Mouse (Mus musculus) heart, embryonic 12.5 days (tissue): ENCODE data around the gene Surf6. TPM values are rescaled to one million over a fixed set of nuclear protein-coding genes. Genes with fewer than 3 reads are reported as not detected.

Experiments used
- ATAC-seq: fragments of 200-750 bp; cut with Nextera tagmentation; 2 replicates; pipeline ENCODE4 v1.8.0; 2017; ENCODE audit warnings: moderate TSS enrichment, moderate library complexity; ENCODE audit not compliant: insufficient number of reproducible peaks, low FRiP score
- H3K27ac ChIP-seq: fragments of 300-500 bp; sonication (generic); 2 replicates; pipeline ENCODE4 v1.5.1; 2016; ENCODE audit warnings: mild to moderate bottlenecking, moderate library complexity; ENCODE audit not compliant: poor library complexity, severe bottlenecking
- H3K27me3 ChIP-seq: fragments of 300-500 bp; sonication (generic); replicated peaks from 2 replicates; pipeline ENCODE4 v1.6.1; 2016; ENCODE audit warnings: mild to moderate bottlenecking, moderate library complexity
- H3K36me3 ChIP-seq: fragments of 300-500 bp; sonication (generic); 2 replicates; pipeline ENCODE4 v1.6.1; 2016; ENCODE audit warnings: mild to moderate bottlenecking, moderate library complexity
- H3K4me1 ChIP-seq: fragments of 300-500 bp; sonication (generic); replicated peaks from 2 replicates; pipeline ENCODE4 v1.6.1; 2016; ENCODE audit warnings: mild to moderate bottlenecking
- H3K4me2 ChIP-seq: fragments of 300-500 bp; sonication (generic); 2 replicates; pipeline ENCODE4 v1.6.1; 2016; ENCODE audit warnings: mild to moderate bottlenecking, moderate library complexity
- H3K4me3 ChIP-seq: fragments of 300-500 bp; sonication (generic); 2 replicates; pipeline ENCODE4 v1.5.1; 2016; ENCODE audit warnings: mild to moderate bottlenecking
- H3K9ac ChIP-seq: fragments of 300-500 bp; sonication (generic); 2 replicates; pipeline ENCODE4 v1.6.1; 2016; ENCODE audit warnings: mild to moderate bottlenecking, moderate library complexity
- H3K9me3 ChIP-seq: fragments of 300-500 bp; sonication (generic); replicated peaks from 2 replicates; pipeline ENCODE4 v1.6.1; 2016; ENCODE audit warnings: mild to moderate bottlenecking, moderate library complexity
- WGBS: fragments of 180-500 bp; shearing (Covaris S2); methylation state at CpG from one replicate; pipeline ENCODE4 v1.1.7; 2016; 5-methylcytosine and 5-hydroxymethylcytosine counted together
- polyA plus RNA-seq: library from polyadenylated mRNA; unstranded; fragments of >200 nt; fragmentation: Nextera tagmentation; extraction: Ambion mirVana; gene quantifications from 2 replicates; pipeline ENCODE4 v1.2.1, GENCODE M21; 2016

Gene Surf6
- polyA plus RNA-seq, 1 experiment from 2014 or later, result 16.0 TPM

DNA sequence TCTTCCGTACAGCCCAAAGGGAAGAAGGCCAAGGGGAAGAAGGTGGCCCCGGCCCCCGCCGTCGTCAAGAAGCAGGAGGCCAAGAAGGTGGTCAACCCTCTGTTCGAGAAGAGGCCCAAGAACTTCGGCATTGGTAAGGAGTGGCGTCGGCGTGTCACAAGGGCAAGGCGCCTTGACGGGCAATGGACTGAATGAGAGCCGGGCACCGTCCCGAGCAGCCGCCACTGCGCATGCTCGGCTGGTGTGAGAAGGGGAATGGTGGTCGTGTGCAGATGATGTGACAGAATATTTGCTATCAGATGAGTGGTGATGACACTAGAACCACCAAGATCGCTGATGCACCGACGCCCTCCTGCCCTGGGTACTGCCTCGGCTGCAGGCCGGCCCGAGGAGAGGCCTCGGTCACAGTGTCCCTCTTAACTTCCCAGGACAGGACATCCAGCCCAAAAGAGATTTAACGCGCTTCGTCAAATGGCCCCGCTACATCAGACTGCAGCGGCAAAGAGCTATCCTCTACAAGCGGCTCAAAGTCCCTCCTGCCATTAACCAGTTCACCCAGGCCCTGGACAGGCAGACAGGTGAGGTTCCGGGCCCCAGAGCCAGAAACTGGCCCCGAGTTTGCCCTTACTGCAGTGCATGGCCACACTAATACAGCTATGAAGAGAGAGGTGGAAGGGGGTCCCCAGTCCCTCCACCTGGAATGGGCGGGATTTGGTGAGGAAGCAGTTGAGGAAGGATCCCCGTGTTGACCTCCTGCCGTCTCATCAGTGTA is 8.5 kb upstream of the Surf6 start:
- H3K27me3 ChIP-seq, result no peaks in the 10 kb centered on the region
- WGBS, result 1% methylated on average over 37 of the region's 37 CpGs
- H3K9me3 ChIP-seq, result no peaks in the 10 kb centered on the region
- peak overlapping the region; percentile 96 for H3K9ac ChIP-seq
- H3K36me3 ChIP-seq, result peaks cover 55% of the 10 kb centered on the region
- peak overlapping the region; percentile 95 for H3K4me2 ChIP-seq
- H3K27ac ChIP-seq, result peak overlapping the region; percentile 91
- ATAC-seq, result peak; percentile 56
- peak overlapping the region; percentile 79 for H3K4me3 ChIP-seq
- H3K4me1 ChIP-seq, result peaks cover 44% of the 10 kb centered on the region

DNA sequence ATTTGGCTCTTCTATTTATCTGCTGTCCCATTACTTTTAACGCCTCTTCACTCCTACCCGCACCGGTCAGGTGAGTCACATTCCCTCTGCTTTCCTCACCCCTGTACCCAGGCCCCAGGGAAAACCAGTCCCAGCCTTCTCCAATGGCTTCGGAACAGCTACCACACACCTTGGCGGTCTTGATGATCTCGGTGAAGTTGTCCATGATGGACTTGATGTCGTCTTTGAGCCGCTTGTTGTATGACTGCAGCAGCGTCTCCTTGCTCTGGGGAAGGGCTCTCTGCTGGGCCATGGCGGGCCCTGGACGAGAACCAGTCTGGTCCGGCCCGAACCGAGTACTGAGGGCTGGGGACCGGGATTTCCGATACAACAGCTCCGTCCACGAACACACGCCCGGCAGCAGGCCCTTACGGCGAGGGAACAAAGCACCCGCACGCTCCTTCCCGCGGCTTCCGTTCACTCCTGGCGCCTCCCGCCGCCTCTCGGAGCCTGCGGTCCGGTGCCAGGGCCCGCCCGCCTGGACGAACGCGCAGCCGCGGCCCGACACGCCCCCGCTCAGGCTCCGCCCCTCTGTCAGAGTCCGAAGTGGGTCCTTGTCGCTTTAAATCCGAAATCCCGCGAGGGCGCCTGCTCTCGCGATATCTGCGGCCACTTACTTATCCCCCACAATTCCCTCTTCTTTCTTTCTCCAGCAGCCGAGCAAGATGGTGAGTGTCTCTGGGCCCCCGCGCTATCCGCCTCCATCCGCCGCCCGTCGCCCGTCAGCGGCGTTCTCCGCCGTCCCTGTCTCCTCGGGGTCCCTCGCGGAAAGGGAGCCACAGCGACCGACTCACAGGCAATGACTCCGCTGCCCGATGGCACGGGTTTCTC is 7.7 kb upstream of the Surf6 start, which contains the start of the genes Med22 and Rpl7a:
Gene Med22, minus strand, starts transcription at position 554 of the 870 bp plus-strand sequence.
Gene Rpl7a, plus strand, starts transcription at position 641 of the 870 bp plus-strand sequence.
- H3K4me1 ChIP-seq, result peaks cover 38% of the 10 kb centered on the region
- H3K4me3 ChIP-seq, result peak within 1 kb of the TSS; percentile 79
- H3K27me3 ChIP-seq, result no peaks in the 10 kb centered on the region
- H3K9me3 ChIP-seq, result no peaks in the 10 kb centered on the region
- H3K36me3 ChIP-seq, result peaks cover 63% of the 10 kb centered on the region
- under 1% methylated on average over 74 of the region's 74 CpGs for WGBS
- peak within 1 kb of the TSS; percentile 95 for H3K4me2 ChIP-seq
- peak within 1 kb of the TSS; percentile 96 for H3K9ac ChIP-seq
- peak within 1 kb of the TSS; percentile 91 for H3K27ac ChIP-seq
- peak; percentile 95 for ATAC-seq

DNA sequence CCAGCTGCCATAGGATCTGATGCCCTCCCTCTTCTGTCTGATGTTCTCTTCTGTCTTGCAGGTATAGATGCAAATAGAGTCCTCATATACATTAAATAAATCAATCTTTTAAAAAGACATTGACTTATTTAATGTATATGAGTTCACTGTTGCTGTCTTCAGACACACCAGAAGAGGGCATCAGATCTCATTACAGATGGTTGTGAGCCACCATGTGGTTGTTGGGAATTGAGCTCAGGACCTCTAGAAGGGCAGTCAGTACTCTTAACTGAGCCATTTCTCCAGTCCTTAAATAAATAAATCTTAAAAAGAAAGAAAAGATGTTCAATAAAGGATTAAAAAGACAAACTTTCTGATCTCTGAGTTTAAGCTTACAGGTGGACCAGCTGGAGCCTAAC is 6.7 kb upstream of the Surf6 start:
- Histone ChIP-seq H3K9me3 (no peaks in the 10 kb centered on the region), H3K4me1 (peaks cover 34% of the 10 kb centered on the region), H3K27me3 (no peaks in the 10 kb centered on the region), H3K36me3 (peaks cover 66% of the 10 kb centered on the region), H3K4me3 (peak overlapping the region; percentile 79), H3K27ac (peak overlapping the region; percentile 86; the same call in 1 of the 2 replicates), H3K9ac (peak overlapping the region; percentile 84), H3K4me2 (peak overlapping the region; percentile 95)
- no peak for ATAC-seq

DNA sequence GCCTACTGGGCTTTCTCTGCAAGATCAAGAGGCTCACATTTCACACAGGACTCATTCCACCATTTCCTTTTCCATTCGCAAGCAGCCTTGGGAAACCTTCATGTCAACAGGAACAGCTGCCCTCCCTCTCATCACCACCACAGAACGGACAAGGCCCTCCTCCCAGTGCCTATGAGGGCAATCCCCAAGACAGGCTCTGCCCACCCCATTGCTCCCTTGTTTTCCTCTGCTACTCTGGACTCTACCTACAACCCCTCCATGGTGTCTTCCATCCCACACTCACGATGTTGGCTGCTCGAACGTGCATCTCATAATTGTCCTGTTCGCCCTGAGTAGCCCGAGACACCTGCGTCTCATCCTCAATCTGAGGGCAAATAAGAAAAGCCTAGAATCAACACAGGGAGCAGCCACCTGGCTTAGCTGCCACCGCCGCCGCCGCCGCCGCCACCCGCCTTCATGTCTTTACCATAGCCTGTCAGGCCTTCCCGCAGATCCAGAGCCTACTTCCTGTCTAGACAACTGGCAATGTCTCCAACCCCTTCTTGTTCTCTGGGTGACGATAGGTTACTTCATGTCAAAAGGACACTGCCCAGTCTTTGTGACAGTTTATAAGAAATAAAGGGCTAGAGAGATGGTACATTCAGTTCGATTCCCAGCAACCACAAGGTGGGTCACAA is 6.2 kb upstream of the Surf6 start:
- Histone ChIP-seq H3K9ac (peak overlapping the region; percentile 58), H3K4me3 (peak overlapping the region; percentile 79), H3K36me3 (peaks cover 64% of the 10 kb centered on the region), H3K27me3 (no peaks in the 10 kb centered on the region), H3K9me3 (no peaks in the 10 kb centered on the region), H3K27ac (no peak overlapping the region), H3K4me1 (peaks cover 37% of the 10 kb centered on the region), H3K4me2 (peak overlapping the region; percentile 95)
- ATAC-seq, result no peak
- 77% methylated on average over 18 of the region's 18 CpGs for WGBS

DNA sequence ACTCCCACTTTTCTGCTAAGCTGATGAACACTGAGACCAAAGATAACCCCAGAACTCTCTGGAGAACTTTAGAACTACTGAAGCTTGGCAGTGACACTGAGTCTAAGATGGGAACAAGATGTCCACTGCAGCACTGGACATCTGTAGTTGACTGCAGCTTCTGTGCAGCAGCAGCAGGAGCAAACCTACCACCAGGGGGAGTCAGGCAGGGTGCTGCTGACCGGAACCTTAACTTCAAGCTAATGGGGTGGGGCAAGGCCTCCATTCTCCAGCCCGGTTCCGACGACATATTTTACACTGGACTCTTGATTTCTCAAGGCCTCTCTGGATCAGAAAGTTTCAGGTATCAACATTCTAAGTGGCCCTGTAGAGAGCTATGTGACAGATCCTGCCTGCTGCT is 4.4 kb upstream of the Surf6 start:
- H3K27me3 ChIP-seq, result no peaks in the 10 kb centered on the region
- no peak for ATAC-seq
- H3K9me3 ChIP-seq, result no peaks in the 10 kb centered on the region
- no peak overlapping the region for H3K27ac ChIP-seq
- H3K4me3 ChIP-seq, result no peak overlapping the region
- H3K9ac ChIP-seq, result no peak overlapping the region
- H3K4me1 ChIP-seq, result peaks cover 34% of the 10 kb centered on the region
- H3K4me2 ChIP-seq, result no peak overlapping the region
- peaks cover 47% of the 10 kb centered on the region for H3K36me3 ChIP-seq
- 58% methylated on average over 4 of the region's 4 CpGs for WGBS

DNA sequence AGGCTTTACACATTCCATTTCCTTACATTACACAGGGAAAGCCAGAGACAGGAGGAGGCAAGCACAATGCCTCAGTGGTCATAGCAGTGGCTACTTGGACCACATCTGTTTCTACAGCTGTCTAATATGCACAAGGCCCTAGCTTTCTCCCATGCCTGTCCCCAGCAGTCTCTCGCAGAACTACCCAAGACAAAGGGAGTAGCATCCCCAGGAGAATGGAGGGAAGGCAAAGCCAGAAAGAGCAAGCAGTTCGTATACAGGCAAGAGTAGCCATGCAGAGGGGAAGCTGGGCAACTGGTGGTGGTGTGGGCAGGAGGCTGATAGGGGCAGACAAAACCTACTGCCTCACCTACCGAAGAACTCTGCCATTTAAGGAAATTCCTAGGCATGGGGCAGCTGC is 3.8 kb upstream of the Surf6 start:
- Histone ChIP-seq H3K4me3 (no peak overlapping the region), H3K4me2 (no peak overlapping the region), H3K9ac (no peak overlapping the region), H3K4me1 (peaks cover 34% of the 10 kb centered on the region), H3K27me3 (no peaks in the 10 kb centered on the region), H3K27ac (no peak overlapping the region), H3K9me3 (no peaks in the 10 kb centered on the region), H3K36me3 (peaks cover 40% of the 10 kb centered on the region)
- no peak for ATAC-seq
- WGBS, result 92% methylated on average over 3 of the region's 3 CpGs

DNA sequence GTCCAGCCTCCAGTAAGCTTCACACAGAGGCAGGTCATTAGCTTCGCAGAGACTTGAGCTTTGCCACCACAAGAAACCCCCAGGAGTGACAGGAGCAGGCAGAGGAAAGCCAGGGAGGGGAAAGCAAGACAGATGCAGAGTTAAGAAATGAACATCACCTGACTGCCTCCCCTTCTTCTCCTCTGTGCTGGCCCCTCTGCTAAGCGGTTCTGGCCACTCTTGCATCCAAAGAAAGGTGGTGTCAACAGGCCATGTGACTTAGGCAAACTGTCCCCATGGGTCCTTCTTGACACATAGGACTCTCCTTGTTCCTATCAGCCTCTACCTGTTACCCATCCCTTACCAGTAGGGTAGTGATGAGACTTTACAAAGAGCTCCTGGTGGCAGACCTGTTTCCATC is 3.3 kb upstream of the Surf6 start:
- H3K36me3 ChIP-seq, result peaks cover 39% of the 10 kb centered on the region
- no peak overlapping the region for H3K4me2 ChIP-seq
- no peak for ATAC-seq
- H3K4me3 ChIP-seq, result no peak overlapping the region
- 93% methylated on average over 2 of the region's 2 CpGs for WGBS
- no peaks in the 10 kb centered on the region for H3K9me3 ChIP-seq
- H3K9ac ChIP-seq, result no peak overlapping the region
- no peaks in the 10 kb centered on the region for H3K27me3 ChIP-seq
- H3K4me1 ChIP-seq, result peaks cover 36% of the 10 kb centered on the region
- no peak overlapping the region for H3K27ac ChIP-seq

DNA sequence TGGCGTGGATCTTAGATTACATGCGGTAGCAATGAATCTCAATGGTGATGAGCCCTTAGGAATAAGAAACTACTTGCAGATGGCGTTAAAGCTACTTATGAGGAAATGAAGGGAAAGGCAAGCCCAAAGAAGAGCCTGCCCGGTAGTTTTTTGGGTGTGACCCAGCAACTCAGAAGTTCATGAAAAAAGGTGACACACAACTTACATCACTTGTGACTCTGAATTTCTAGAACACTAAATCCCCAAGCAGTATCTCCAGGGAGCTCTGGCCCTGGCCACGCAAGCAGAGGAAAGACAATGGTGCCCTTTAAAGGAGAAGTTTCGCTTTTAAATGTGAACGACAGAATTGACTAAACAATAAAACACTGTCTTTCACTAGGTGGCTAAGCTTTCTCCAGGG is 632 bp upstream of the Surf6 start:
- H3K4me3 ChIP-seq, result peak overlapping the region; percentile 89
- peaks cover 21% of the 10 kb centered on the region for H3K4me1 ChIP-seq
- 13% methylated on average over 7 of the region's 7 CpGs for WGBS
- H3K27me3 ChIP-seq, result no peaks in the 10 kb centered on the region
- no peak for ATAC-seq
- peak overlapping the region; percentile 79 for H3K27ac ChIP-seq
- H3K9ac ChIP-seq, result peak overlapping the region; percentile 84
- H3K9me3 ChIP-seq, result no peaks in the 10 kb centered on the region
- H3K4me2 ChIP-seq, result peak overlapping the region; percentile 83
- H3K36me3 ChIP-seq, result peaks cover 56% of the 10 kb centered on the region

DNA sequence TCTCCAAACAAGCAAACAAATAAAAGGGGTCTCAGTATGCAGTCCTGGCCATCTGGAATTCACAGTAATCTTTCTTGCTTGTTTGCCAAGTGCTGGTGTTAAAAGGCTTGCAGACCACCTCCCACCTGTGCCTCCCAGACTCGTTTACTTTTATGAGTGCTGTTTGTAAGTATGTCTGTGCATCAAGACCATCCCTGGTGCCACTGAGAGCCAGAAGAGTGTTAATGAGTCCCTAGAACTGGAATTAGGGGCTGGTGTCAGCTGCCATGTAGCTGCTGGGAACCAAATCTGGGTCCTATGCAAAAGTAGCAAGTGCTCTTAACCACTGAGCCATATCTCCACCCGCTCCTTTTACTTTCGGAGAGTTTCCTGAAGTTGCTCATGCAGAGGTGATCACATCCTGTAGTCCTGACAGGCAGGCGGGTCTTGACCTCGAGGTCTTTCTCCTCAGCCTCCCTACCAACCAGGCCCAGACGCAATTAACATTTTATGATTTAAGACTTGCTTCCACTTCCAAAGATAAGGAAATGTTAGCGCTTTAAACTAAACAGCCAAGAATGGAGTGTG is 762 bp downstream of the Surf6 start:
- H3K9ac ChIP-seq, result peak overlapping the region; percentile 84
- H3K9me3 ChIP-seq, result no peaks in the 10 kb centered on the region
- WGBS, result 9% methylated on average over 7 of the region's 7 CpGs
- H3K27me3 ChIP-seq, result no peaks in the 10 kb centered on the region
- peak overlapping the region; percentile 73; the same call in 1 of the 2 replicates for H3K27ac ChIP-seq
- no peak for ATAC-seq
- peaks cover 57% of the 10 kb centered on the region for H3K36me3 ChIP-seq
- H3K4me1 ChIP-seq, result peaks cover 20% of the 10 kb centered on the region
- H3K4me2 ChIP-seq, result peak overlapping the region; percentile 83
- peak overlapping the region; percentile 89 for H3K4me3 ChIP-seq

DNA sequence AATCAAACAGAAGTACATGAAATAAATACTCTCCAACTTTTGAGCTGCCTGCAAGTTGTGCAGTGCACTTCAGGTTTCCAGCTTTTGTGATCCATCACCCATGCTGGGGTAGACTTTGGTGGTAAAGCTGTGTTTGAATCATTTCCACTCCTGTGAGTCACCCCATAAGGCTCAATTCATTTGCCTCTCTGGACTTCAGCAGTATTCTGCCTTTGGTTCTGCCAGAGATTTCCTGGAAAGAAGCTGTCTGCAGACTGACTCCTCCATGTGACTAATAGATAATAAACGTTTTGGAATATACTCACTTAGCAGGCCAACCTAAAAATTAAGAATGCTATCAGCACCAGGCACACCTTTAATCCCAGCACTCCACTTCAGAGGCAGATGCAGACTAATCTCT is 1.9 kb downstream of the Surf6 start:
- 41% methylated on average over 1 of the region's 1 CpGs for WGBS
- Histone ChIP-seq H3K9ac (no peak overlapping the region), H3K4me1 (peaks cover 20% of the 10 kb centered on the region), H3K27ac (no peak overlapping the region), H3K4me3 (no peak overlapping the region), H3K27me3 (no peaks in the 10 kb centered on the region), H3K4me2 (no peak overlapping the region), H3K36me3 (peaks cover 57% of the 10 kb centered on the region), H3K9me3 (no peaks in the 10 kb centered on the region)
- no peak for ATAC-seq
